Mouse (Mus musculus): ENCODE results near the gene Ifi208.
"Not testable (repeated sequence)": the region's sequence is repeated elsewhere in the genome, so short reads cannot be mapped to it uniquely, and the experiment has no call there.

The Ifi208 gene

GRCm38 (mm10) chr1:173673458-173674097 is at the start of gene Ifi208:
TSS of gene Ifi208 (plus strand) at chr1:173673675.
- peak in 1 of 2 experiments; percentile 17 for DNase-seq (ENCODE audit: low spot score in 2 of 2)

- DNase-seq (ENCODE audit: low spot score in 2 of 2), result no peak
Measured at GRCm38 (mm10) chr1:173624052-173624451, 49.4 kb upstream of the Ifi208 start.

GRCm38 (mm10) chr1:173626686-173627085 is 46.8 kb upstream of the Ifi208 start:
- no peak for DNase-seq (ENCODE audit: low spot score in 2 of 2)

GRCm38 (mm10) chr1:173630622-173631021 is 42.9 kb upstream of the Ifi208 start, which contains the start of gene Ifi209:
TSS of gene Ifi209 (plus strand) at chr1:173630917.
- DNase-seq (ENCODE audit: low spot score in 2 of 2), result not testable (repeated sequence)

GRCm38 (mm10) chr1:173633969-173634645 is 39.4 kb upstream of the Ifi208 start:
- no peak for DNase-seq (ENCODE audit: low spot score in 2 of 2)

- no peak for DNase-seq (ENCODE audit: low spot score in 2 of 2)
Measured at GRCm38 (mm10) chr1:173645393-173645792, 28.1 kb upstream of the Ifi208 start.

- DNase-seq (ENCODE audit: low spot score in 2 of 2), result peak; percentile 3 to 17
Measured at GRCm38 (mm10) chr1:173657973-173658372, 15.5 kb upstream of the Ifi208 start.

- DNase-seq (ENCODE audit: low spot score in 2 of 2), result not testable (repeated sequence)
Measured at GRCm38 (mm10) chr1:173678605-173679004, 5.1 kb downstream of the Ifi208 start.

- DNase-seq (ENCODE audit: low spot score in 2 of 2), result peak in 1 of 2 experiments; percentile 8
Measured at GRCm38 (mm10) chr1:173694270-173694669, 20.8 kb downstream of the Ifi208 start.

GRCm38 (mm10) chr1:173733219-173733618 is 59.7 kb downstream of the Ifi208 start:
- no peak for DNase-seq (ENCODE audit: low spot score in 2 of 2)

GRCm38 (mm10) chr1:173735015-173735414 is 61.5 kb downstream of the Ifi208 start:
- DNase-seq (ENCODE audit: low spot score in 2 of 2), result not testable (repeated sequence)

GRCm38 (mm10) chr1:173736986-173737385 is 63.5 kb downstream of the Ifi208 start:
- DNase-seq (ENCODE audit: low spot score in 2 of 2), result peak in 1 of 2 experiments; percentile 20

- no peak for DNase-seq (ENCODE audit: low spot score in 2 of 2)
Measured at GRCm38 (mm10) chr1:173740537-173740936, 67.1 kb downstream of the Ifi208 start.

- peak; percentile 75 to 82 for DNase-seq (ENCODE audit: low spot score in 2 of 2)
Measured at GRCm38 (mm10) chr1:173741656-173742055, 68.2 kb downstream of the Ifi208 start, which contains the start of gene Ifi207. TSS of gene Ifi207 (minus strand) at chr1:173741747.

- peak; percentile 28 to 46 for DNase-seq (ENCODE audit: low spot score in 2 of 2)
Measured at GRCm38 (mm10) chr1:173742262-173742661, 68.8 kb downstream of the Ifi208 start.

Measured in heart, adult 9 months (tissue).